Mouse (Mus musculus) lung, postnatal 0 days (tissue): Measurements from ENCODE around the gene Flt1.

Experiments used
- CTCF ChIP-seq: IDR thresholded peaks from 2 replicates; pipeline ENCODE4 v1.5.1; 2016; ENCODE audit warnings: antibody characterized with exemption, mild to moderate bottlenecking
- EP300 ChIP-seq: IDR thresholded peaks from 2 replicates; pipeline ENCODE4 v1.6.1; 2016; ENCODE audit warnings: antibody characterized with exemption, mild to moderate bottlenecking, control low read depth

DNA sequence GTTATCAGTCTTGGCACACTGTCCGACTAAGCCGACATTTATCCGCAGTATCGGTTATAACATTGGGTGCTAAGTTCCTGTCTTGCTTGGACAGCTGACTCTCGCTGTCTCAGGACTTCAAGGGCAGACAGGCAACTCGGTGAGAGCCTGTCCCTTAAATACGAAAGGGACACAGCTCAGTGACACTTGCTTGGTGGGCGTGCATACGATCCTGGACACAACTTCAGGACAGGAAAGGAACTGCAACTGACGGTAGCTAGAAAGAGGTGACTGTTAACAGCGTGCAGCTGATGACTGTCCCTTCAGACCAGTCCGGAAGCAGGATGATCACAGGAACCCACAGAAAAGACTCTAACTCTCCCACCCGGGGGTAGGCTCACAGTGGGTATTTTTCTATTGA lies 27.8 kb downstream of the Flt1 start:
- no peak for TF ChIP-seq EP300
- TF ChIP-seq CTCF: peak; percentile 50
